Mouse (Mus musculus): ENCODE measurements around the gene Clec10a. TPM values are rescaled to one million over a fixed set of nuclear protein-coding genes. Genes with fewer than 3 reads are reported as not detected.
A peak's percentile ranks its signal among the peaks of the same experiment; 100 is the strongest.

Gene Clec10a
- polyA plus RNA-seq, 1 experiment from 2014 or later: 0.39 TPM

DNA sequence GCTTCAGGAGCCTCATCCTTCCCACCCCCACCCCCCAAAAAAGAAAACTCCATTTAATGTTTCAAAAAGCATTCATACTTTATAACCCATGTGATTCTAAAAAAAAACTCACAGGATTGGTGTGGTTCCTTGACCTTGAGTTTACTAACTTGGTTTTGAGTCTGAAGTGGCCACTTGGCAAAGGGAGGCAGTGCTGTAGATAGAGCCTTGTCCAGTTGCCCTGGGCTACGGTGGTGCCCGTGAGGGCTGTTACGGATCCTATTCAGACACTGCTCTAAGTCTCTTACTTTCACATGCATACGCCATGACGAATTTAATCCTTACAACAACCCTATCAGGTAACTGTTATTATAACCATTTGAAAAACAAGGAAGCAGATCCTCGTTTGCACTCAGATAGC is 56.0 kb downstream of the Clec10a start:
- no peaks in the 10 kb centered on the region for H3K9me3 ChIP-seq
- no peak overlapping the region for H3K4me2 ChIP-seq (replicated peaks)
- peaks cover 23% of the 10 kb centered on the region for H3K4me1 ChIP-seq
- ATAC-seq (ENCODE audit: low FRiP score, low read depth): no peak
- no peak overlapping the region for H3K4me3 ChIP-seq
- peaks cover 6% of the 10 kb centered on the region; the same call in 1 of the 2 replicates for H3K36me3 ChIP-seq
- WGBS: 83% methylated on average over 6 of the region's 6 CpGs
- H3K27ac ChIP-seq: no peak overlapping the region
- peaks cover 50% of the 10 kb centered on the region for H3K27me3 ChIP-seq (replicated peaks)
- no peak overlapping the region for H3K9ac ChIP-seq

DNA sequence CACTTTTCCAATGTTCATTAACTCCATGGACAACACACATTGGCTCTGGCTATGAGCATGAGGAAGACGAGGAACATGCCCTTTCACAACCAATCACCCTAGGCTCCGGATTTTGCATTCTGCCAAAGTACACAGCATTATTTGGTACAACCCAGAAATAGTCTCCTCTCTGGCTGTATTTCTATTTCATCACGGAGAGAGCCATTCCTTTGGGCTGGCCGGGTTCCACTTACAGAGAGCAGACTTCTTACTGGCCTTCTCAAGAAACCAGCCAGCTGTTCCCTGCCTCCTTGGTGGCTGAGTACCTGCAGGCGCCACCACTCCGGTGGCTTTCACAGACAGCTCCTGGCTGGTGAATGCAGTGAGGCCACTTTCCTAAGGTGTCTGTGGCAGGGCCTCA is 56.4 kb downstream of the Clec10a start, which contains the start of gene Slc16a11:
Gene Slc16a11, plus strand, starts transcription at position 330 of the 400 bp plus-strand sequence.
- no peak within 1 kb of the TSS for H3K27ac ChIP-seq
- H3K4me1 ChIP-seq: peaks cover 23% of the 10 kb centered on the region
- WGBS: 66% methylated on average over 6 of the region's 6 CpGs
- no peaks in the 10 kb centered on the region for H3K9me3 ChIP-seq
- no peak within 1 kb of the TSS; the same call in 1 of the 2 replicates for H3K4me3 ChIP-seq
- H3K9ac ChIP-seq: no peak within 1 kb of the TSS; the same call in 1 of the 2 replicates
- H3K4me2 ChIP-seq (replicated peaks): peak within 1 kb of the TSS; percentile 54; the same call in 1 of the 2 replicates
- no peak for ATAC-seq (ENCODE audit: low FRiP score, low read depth)
- H3K27me3 ChIP-seq (replicated peaks): peaks cover 55% of the 10 kb centered on the region
- peaks cover 11% of the 10 kb centered on the region for H3K36me3 ChIP-seq

- no peak overlapping the region for H3K4me3 ChIP-seq
- H3K4me1 ChIP-seq: peaks cover 23% of the 10 kb centered on the region
- peaks cover 15% of the 10 kb centered on the region for H3K36me3 ChIP-seq
- H3K9me3 ChIP-seq: no peaks in the 10 kb centered on the region
- ATAC-seq (ENCODE audit: low FRiP score, low read depth): no peak
- H3K27ac ChIP-seq: no peak overlapping the region
- H3K9ac ChIP-seq: no peak overlapping the region
- H3K4me2 ChIP-seq (replicated peaks): no peak overlapping the region
- H3K27me3 ChIP-seq (replicated peaks): peaks cover 58% of the 10 kb centered on the region
- WGBS: 8% methylated on average over 9 of the region's 9 CpGs
Observed at GRCm38 (mm10) chr11:70212896-70213295, 56.9 kb downstream of the Clec10a start.

DNA sequence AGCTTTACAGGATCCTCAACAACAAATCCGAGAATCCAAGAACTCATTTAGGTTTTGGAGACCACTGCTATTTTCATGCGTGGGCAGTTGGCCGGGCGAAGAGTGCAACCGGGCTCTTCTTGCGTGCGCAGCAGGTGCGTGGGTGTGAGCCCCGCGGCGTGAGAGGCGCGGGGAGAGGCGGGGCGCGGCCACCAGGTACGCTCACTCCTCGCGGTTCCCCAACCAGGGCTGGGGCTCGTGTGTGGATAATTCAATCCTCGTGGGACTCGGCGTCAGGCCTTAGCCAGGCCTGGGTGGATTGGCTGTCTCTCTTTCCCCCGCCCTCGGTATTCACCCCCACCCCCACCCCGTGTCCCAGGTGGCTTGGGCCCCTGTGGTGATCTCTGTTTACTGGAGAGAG is 57.7 kb downstream of the Clec10a start:
- Histone ChIP-seq H3K9me3 (no peaks in the 10 kb centered on the region), H3K27me3 (replicated peaks) (peaks cover 58% of the 10 kb centered on the region), H3K4me2 (replicated peaks) (peak overlapping the region; percentile 54), H3K9ac (peak overlapping the region; percentile 51), H3K27ac (no peak overlapping the region), H3K4me3 (peak overlapping the region; percentile 32), H3K4me1 (peaks cover 29% of the 10 kb centered on the region), H3K36me3 (peaks cover 15% of the 10 kb centered on the region)
- 6% methylated on average over 26 of the region's 26 CpGs for WGBS
- ATAC-seq (ENCODE audit: low FRiP score, low read depth): no peak

- H3K36me3 ChIP-seq: peaks cover 15% of the 10 kb centered on the region
- H3K27me3 ChIP-seq (replicated peaks): peaks cover 63% of the 10 kb centered on the region
- no peak overlapping the region for H3K27ac ChIP-seq
- peak; percentile 39 for ATAC-seq (ENCODE audit: low FRiP score, low read depth)
- 2% methylated on average over 46 of the region's 46 CpGs for WGBS
- peaks cover 35% of the 10 kb centered on the region for H3K4me1 ChIP-seq
- H3K9me3 ChIP-seq: no peaks in the 10 kb centered on the region
- peak overlapping the region; percentile 32 for H3K4me3 ChIP-seq
- peak overlapping the region; percentile 51 for H3K9ac ChIP-seq
- peak overlapping the region; percentile 54 for H3K4me2 ChIP-seq (replicated peaks)
Observed at GRCm38 (mm10) chr11:70214191-70214855, 58.3 kb downstream of the Clec10a start.

- Histone ChIP-seq H3K27me3 (replicated peaks) (peaks cover 63% of the 10 kb centered on the region), H3K27ac (no peak overlapping the region), H3K36me3 (peaks cover 15% of the 10 kb centered on the region), H3K4me2 (replicated peaks) (peak overlapping the region; percentile 54), H3K9me3 (no peaks in the 10 kb centered on the region), H3K4me1 (peaks cover 40% of the 10 kb centered on the region), H3K4me3 (peak overlapping the region; percentile 32), H3K9ac (0 out of 2 replicates have a peak overlapping the region, but pooled peaks have one; percentile 51)
- WGBS: 3% methylated on average over 18 of the region's 18 CpGs
- no peak for ATAC-seq (ENCODE audit: low FRiP score, low read depth)
Observed at GRCm38 (mm10) chr11:70214856-70215209, 58.8 kb downstream of the Clec10a start.

GRCm38 (mm10) chr11:70215301-70215700 is 59.3 kb downstream of the Clec10a start:
- peaks cover 15% of the 10 kb centered on the region for H3K36me3 ChIP-seq
- no peak for ATAC-seq (ENCODE audit: low FRiP score, low read depth)
- H3K4me1 ChIP-seq: peaks cover 44% of the 10 kb centered on the region
- H3K27me3 ChIP-seq (replicated peaks): peaks cover 63% of the 10 kb centered on the region
- WGBS: 9% methylated on average over 22 of the region's 22 CpGs
- no peaks in the 10 kb centered on the region for H3K9me3 ChIP-seq
- H3K27ac ChIP-seq: no peak overlapping the region
- H3K4me2 ChIP-seq (replicated peaks): peak overlapping the region; percentile 54; the same call in 1 of the 2 replicates
- no peak overlapping the region for H3K9ac ChIP-seq
- no peak overlapping the region for H3K4me3 ChIP-seq

DNA sequence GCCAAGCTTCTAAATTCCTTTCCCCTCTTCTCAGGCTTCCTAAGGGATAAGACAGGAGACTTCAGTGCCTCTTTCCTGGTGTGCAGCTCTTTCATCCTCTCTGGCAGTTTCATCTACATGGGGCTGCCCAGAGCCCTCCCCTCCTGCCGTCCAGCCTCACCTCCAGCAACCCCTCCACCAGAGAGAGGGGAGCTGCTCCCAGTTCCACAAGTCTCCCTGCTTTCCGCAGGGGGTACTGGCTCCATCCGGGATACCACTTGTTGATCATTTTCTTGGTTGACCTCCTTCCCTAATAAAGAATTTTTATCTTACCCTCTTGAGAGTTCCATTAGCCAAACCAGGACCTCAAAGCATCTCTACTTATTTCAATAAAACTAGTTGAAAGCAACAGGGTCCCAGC is 60.1 kb downstream of the Clec10a start:
- H3K27ac ChIP-seq: no peak overlapping the region
- no peak overlapping the region for H3K4me3 ChIP-seq
- H3K27me3 ChIP-seq (replicated peaks): peaks cover 63% of the 10 kb centered on the region
- peaks cover 15% of the 10 kb centered on the region for H3K36me3 ChIP-seq
- WGBS: 59% methylated on average over 3 of the region's 3 CpGs
- peaks cover 46% of the 10 kb centered on the region for H3K4me1 ChIP-seq
- no peak overlapping the region; the same call in 1 of the 2 replicates for H3K4me2 ChIP-seq (replicated peaks)
- H3K9ac ChIP-seq: no peak overlapping the region
- no peak for ATAC-seq (ENCODE audit: low FRiP score, low read depth)
- no peaks in the 10 kb centered on the region for H3K9me3 ChIP-seq

- Histone ChIP-seq H3K4me2 (replicated peaks) (no peak overlapping the region), H3K4me1 (peaks cover 57% of the 10 kb centered on the region)
- 91% methylated on average over 4 of the region's 4 CpGs for WGBS
Observed at GRCm38 (mm10) chr11:70218039-70218438, 62.0 kb downstream of the Clec10a start.

GRCm38 (mm10) chr11:70218741-70219470 is 62.9 kb downstream of the Clec10a start:
- no peak for ATAC-seq (ENCODE audit: low FRiP score, low read depth)
- H3K36me3 ChIP-seq: peaks cover 15% of the 10 kb centered on the region
- H3K4me1 ChIP-seq: peaks cover 53% of the 10 kb centered on the region
- no peak overlapping the region for H3K4me3 ChIP-seq
- no peak overlapping the region for H3K27ac ChIP-seq
- H3K4me2 ChIP-seq (replicated peaks): peak overlapping the region; percentile 88
- H3K9me3 ChIP-seq: no peaks in the 10 kb centered on the region
- peaks cover 43% of the 10 kb centered on the region for H3K27me3 ChIP-seq (replicated peaks)
- WGBS: 89% methylated on average over 15 of the region's 15 CpGs
- H3K9ac ChIP-seq: peak overlapping the region; percentile 30

More at GRCm38 (mm10) chr11:70218039-70218438, 62.0 kb downstream of the Clec10a start:
- peaks cover 52% of the 10 kb centered on the region for H3K27me3 ChIP-seq (replicated peaks)
- no peak overlapping the region for H3K27ac ChIP-seq
- no peak for ATAC-seq (ENCODE audit: low FRiP score, low read depth)
- H3K9ac ChIP-seq: no peak overlapping the region
- no peak overlapping the region for H3K4me3 ChIP-seq
- peaks cover 15% of the 10 kb centered on the region for H3K36me3 ChIP-seq
- H3K9me3 ChIP-seq: no peaks in the 10 kb centered on the region

- peaks cover 15% of the 10 kb centered on the region for H3K36me3 ChIP-seq
- H3K9ac ChIP-seq: peak overlapping the region; percentile 77
- peaks cover 44% of the 10 kb centered on the region for H3K4me1 ChIP-seq
- no peaks in the 10 kb centered on the region for H3K9me3 ChIP-seq
- H3K4me2 ChIP-seq (replicated peaks): peak overlapping the region; percentile 88
- peaks cover 40% of the 10 kb centered on the region for H3K27me3 ChIP-seq (replicated peaks)
- 56% methylated on average over 7 of the region's 7 CpGs for WGBS
- peak overlapping the region; percentile 56 for H3K4me3 ChIP-seq
- no peak for ATAC-seq (ENCODE audit: low FRiP score, low read depth)
- H3K27ac ChIP-seq: no peak overlapping the region
Observed at GRCm38 (mm10) chr11:70219873-70220272, 63.9 kb downstream of the Clec10a start.

DNA sequence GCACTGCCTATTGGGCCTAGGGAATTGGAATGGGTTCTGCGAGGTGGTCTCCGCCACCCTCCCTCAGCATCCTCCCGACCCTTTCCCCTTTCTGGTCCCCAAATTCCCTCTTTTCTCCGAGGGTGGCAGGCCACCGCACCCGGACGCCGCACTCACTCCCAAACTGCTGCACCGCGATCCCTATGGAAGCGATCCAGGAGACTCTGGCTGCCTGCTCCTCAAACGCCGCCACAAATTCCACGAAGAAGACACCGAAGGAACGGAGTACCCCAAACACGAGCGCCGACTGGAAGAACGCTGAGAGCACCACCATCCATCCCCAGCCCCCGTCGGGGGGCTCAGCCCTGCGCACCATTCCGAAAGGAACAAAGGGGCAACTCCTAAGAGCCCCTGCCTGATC is 64.3 kb downstream of the Clec10a start:
- Histone ChIP-seq H3K4me1 (peaks cover 39% of the 10 kb centered on the region), H3K4me2 (replicated peaks) (peak overlapping the region; percentile 88), H3K27me3 (replicated peaks) (peaks cover 40% of the 10 kb centered on the region), H3K9me3 (no peaks in the 10 kb centered on the region), H3K36me3 (peaks cover 15% of the 10 kb centered on the region), H3K4me3 (peak overlapping the region; percentile 56), H3K27ac (peak overlapping the region; percentile 57; the same call in 1 of the 2 replicates), H3K9ac (peak overlapping the region; percentile 77)
- no peak for ATAC-seq (ENCODE audit: low FRiP score, low read depth)
- under 1% methylated on average over 24 of the region's 24 CpGs for WGBS

Measured in neural tube, embryonic 12.5 days (tissue).